Mouse (Mus musculus): ENCODE measurements around the gene Nol4l.
A peak's percentile ranks its signal among the peaks of the same experiment; 100 is the strongest.
"Not testable (repeated sequence)": the region's sequence is repeated elsewhere in the genome, so short reads cannot be mapped to it uniquely, and the experiment has no call there.

The Nol4l gene

DNA sequence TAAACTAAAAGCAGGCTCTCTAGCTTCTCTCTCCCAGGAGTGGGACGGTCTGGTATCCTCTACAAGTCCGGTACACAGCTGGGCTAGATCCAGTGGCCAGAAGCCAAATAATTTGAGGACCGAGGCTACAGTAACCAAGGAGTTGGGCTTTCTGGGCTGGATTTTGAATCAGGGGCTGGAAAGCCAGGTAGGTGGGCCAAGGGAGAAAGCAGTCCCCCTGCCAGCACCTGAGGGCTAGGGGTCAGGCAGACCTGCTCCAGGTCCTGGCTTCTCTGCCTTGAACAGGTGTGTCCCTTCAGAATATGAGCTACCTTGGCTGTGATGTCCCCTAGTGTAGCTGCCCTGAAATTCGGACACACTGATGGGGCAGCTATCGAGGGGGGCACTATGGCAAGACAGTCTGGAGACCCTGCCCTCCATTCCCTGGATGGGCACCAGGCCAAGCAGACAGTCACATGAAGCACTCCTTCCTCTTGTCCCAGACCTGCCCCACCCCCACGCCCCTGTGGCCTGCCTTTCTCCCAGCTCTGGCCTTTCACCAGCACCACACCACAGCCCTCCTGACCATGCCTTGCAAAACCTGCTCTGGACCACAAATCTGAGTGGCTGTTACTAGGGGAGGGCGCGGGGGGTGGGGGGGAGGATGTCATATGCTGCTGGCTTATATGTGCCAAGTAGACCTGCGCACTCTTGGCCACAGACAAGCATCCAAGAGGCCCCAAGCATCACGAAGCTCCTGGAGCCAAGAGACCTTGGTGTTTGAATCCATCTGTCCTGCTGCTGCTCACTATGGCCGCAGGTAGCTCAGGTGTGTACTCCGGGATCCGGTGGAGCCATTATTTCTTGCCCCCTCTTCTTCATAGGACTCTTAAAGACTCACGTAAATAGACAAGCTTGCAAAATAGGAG, 17.1 kb downstream of the Nol4l start:
- DNase-seq (ENCODE audit: low spot score in 2 of 2): no peak

DNA sequence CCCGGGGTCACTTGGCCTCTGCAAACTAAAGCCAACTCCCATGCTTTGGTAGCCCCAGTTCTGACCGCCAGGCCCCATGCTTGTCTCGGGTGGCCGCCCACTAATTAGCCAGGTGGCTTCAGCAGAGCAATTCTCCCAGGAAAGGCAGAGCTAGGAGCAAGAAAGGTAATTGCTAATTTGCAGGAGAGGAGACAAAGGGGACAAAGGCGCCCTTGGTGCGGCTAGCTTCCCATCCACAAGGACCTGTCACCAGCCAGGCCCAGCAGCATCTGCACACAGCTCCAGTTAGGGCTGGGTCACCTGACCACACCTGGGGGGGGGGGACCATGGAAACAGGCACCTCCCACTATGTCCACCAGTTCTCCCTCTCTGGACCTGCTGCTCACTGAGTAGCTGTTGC, 18.2 kb downstream of the Nol4l start:
- no peak for DNase-seq (ENCODE audit: low spot score in 2 of 2)

DNA sequence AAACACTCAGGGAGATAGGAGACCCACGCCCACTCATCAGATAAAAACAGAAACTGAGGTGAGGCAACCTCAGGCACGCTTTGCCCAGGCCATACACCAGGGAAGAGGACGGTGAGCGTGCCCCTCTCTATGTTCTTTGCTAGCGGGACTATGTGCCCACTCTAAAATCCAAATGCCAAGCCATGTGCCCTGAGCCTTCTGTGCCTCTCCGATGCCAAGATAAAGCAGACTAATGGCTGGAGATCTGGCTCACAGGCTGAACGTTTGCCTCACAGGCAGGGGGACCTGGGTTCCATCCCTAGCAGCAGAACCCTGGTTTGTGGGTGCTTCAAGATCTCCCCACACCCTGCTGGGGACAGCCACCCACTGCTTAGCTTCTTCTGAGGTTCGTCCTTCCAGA, 19.6 kb downstream of the Nol4l start:
- DNase-seq (ENCODE audit: low spot score in 2 of 2): no peak

DNA sequence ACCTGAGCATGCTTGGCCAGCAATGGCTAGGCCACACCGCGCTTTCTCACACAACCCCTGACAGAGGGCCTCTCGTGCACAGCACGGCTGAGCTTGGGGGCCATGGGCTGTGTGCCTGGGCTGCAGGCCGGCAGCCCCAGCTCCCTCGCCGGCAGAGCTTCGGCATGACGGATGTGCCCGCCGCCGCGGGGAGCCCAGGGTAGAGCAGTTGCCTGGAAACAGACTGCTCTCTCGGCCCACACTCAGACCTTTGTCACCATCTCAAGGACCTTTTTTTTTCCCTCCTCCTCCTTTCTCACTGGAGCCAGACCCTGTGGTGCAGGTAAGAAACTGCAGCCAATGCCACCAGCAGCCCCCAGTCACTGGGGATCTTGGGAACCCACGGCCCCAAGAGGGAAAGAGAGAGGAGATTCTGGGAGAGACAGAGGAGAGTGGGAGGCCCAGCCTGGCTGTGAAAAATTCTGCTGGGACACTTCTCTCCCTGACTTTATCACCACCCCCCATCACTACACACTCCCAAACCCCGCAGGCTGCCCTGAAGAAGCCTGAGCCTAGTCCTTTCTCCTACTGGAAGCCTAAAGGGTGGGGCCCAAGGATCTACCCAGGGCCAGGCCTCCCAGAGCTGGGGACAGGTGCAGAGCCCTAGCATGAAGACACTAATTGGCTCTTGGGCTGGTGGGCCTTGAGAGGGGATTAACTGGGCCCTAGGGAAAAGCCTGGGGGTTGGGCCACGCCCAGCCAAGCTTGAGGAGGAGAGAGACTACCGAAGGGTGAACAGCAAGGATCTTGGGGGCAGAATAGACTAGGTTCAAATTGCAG, 20.4 kb downstream of the Nol4l start:
- peak; percentile 58 to 62 for DNase-seq (ENCODE audit: low spot score in 2 of 2)

DNA sequence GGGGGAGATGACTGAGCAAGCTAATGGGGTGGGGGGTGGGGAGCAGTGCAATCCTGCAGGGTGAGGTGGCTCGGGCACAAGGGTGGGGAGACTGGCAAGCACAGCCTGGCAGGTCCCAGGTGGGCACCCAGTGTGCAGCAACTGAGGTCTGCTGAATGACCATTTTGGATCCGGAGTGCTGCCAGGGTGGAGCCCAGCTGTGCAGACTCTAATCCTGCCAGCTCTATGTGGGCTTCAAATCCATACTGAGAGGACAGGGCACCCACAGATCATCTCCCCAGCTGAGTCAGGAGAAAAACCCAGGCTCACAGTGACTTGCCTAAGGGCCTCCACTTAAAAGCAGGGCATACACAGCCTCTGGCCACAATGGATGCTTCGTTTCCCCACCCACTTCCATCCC, 21.4 kb downstream of the Nol4l start:
- no peak for DNase-seq (ENCODE audit: low spot score in 2 of 2)

DNA sequence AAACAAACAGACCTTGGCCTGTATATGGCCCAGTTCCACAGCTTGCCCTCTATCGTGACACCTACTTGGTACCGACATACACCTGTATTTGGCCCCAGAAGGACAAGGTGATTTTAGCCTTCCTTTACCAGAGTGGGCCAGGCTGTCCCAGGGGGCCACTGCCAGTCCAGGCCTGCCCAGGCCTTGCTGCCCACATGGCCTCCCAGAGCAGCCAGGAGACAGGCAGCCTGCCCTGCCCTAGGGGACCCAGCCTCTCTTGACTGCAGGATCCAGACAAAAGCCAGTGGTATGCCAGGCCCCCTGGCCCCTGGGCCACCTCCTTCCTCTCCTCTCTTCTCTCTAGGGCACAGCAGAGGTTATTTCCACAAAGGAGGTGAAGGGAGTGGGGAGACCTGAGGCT, 21.8 kb downstream of the Nol4l start:
- DNase-seq (ENCODE audit: low spot score in 2 of 2): no peak

- no peak for DNase-seq (ENCODE audit: low spot score in 2 of 2)
Observed at GRCm38 (mm10) chr2:153506385-153506784, 23.4 kb downstream of the Nol4l start.

DNA sequence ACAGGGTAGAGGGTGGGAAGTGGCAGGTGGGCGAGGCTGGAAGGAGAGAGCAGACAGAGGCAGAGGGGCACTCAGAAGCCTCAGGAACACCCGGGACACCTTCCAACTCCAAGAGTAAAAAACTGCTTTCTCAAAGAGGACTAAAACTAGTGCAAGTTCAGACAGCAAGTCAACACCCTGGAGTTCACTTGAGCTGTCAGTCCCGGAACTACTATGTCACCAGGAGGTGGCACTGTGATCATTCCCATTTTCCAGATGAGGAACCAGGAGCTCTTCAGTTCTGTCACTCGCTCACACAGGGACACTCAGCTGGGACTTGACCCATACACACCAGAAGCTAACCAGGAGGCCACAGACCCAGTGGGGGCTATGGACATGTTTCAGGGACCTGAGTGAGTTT, 30.6 kb downstream of the Nol4l start:
- no peak for DNase-seq (ENCODE audit: low spot score in 2 of 2)

- DNase-seq (ENCODE audit: low spot score in 2 of 2): no peak
Observed at GRCm38 (mm10) chr2:153496898-153497297, 32.9 kb downstream of the Nol4l start.

- no peak for DNase-seq (ENCODE audit: low spot score in 2 of 2)
Observed at GRCm38 (mm10) chr2:153496301-153496700, 33.5 kb downstream of the Nol4l start.

DNA sequence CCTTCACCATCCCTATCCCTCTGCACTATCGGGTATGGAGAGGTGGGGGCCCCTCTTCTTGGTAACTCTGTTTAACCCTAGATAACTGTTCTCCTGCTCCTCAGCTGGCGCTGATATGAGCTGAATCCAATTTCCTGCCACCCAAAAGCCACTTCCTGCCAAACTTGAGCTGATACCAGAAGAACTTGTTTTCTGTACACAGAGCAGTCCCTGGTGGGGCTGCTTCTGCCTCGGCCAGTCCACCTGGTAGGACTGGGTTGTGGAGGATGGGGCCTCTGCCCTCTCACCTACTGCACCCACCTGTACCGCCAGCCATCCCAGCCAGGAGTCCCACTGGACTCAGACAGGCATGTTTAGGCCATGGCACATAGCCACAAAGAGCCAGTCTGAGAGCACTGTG, 34.0 kb downstream of the Nol4l start:
- no peak for DNase-seq (ENCODE audit: low spot score in 2 of 2)

GRCm38 (mm10) chr2:153495391-153495790, 34.4 kb downstream of the Nol4l start:
- DNase-seq (ENCODE audit: low spot score in 2 of 2): not testable (repeated sequence)

DNA sequence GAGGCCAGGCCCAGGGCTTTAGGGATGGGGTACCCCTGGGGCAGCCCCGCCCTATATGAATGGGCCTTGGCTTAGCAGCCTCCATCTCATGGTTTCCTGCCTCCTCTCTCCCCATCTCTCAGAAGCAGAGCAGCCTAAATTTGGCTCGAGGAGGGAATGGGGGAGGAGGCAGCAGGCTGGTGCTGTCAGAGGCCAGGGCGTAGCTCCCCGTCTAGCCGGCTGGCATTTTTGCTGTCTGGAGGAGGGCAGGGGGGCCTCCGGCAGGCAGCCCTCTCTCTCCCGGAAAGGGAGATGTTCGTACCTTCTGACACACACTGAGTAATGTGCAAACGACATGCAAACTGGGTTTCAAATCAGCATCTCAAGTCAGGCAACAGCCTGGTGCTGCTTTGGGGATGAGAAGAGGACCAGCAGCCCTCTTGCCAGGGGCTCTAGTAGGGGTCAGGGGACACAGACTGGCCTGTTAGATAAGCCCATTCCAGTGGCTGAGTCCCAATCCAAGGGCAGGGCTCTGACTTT, 35.4 kb downstream of the Nol4l start:
- peak; percentile 71 to 73 for DNase-seq (ENCODE audit: low spot score in 2 of 2)

DNA sequence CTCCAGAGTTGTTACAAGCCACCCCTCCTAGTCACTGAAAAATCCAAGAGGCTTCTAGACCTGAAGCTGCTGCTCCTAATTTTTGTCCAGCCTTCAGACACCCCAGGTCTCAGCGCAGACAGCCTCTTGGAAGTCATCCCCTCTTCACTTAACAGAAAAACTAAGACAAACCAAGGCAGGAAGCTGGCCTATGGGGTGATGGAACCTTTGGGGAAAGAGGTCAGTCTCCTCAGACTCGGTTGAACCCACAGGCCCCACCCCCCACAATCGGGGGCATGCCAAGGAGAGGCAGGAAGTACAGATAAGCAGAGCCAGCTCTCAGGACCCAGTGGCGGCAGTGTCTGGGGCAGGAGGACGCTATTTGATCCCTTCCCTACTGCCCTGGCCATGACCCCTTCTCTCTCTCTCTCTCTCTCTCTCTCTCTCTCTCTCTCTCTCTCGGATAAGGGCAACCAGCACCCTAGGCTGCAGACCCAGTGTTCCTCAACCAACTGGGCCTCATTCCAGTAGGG, 35.9 kb downstream of the Nol4l start:
- DNase-seq (ENCODE audit: low spot score in 2 of 2): no peak

- no peak for DNase-seq (ENCODE audit: low spot score in 2 of 2)
Observed at GRCm38 (mm10) chr2:153493393-153493731, 36.4 kb downstream of the Nol4l start.

- DNase-seq (ENCODE audit: low spot score in 2 of 2): peak in 1 of 2 experiments; percentile 66
Observed at GRCm38 (mm10) chr2:153492573-153493392, 37.0 kb downstream of the Nol4l start, which contains the start of gene 4930404H24Rik. Gene 4930404H24Rik, plus strand, starts transcription at chr2:153492790.

- DNase-seq (ENCODE audit: low spot score in 2 of 2): peak in 1 of 2 experiments; percentile 24
Observed at GRCm38 (mm10) chr2:153492179-153492517, 37.6 kb downstream of the Nol4l start.

GRCm38 (mm10) chr2:153491512-153492178, 38.1 kb downstream of the Nol4l start:
- DNase-seq (ENCODE audit: low spot score in 2 of 2): peak in 1 of 2 experiments; percentile 27

GRCm38 (mm10) chr2:153490940-153491339, 38.8 kb downstream of the Nol4l start:
- no peak for DNase-seq (ENCODE audit: low spot score in 2 of 2)

DNA sequence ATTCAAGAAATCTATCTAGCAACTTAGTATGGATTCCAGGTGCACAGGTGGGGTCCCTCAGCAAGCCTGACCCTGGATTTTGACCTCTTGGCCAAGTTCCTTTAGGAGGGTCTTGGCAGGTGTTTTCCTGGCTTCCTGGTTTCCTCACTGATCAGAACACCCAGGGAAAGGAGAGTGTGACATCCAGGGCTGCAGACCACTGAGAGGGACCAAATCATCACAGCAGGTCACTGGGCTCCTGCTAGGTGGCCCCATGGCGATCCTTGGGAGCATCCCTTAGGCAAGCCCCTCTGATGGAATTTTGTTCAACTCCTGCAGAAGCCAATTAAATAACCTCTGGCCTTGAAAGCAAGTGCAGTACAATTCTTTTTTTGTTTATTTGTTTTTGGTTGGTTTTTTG, 39.7 kb downstream of the Nol4l start:
- no peak for DNase-seq (ENCODE audit: low spot score in 2 of 2)

GRCm38 (mm10) chr2:153484071-153484470, 45.7 kb downstream of the Nol4l start:
- no peak for DNase-seq (ENCODE audit: low spot score in 2 of 2)

Measured in frontal cortex, postnatal 36 days (tissue).